Mouse (Mus musculus): ENCODE data around the gene 3110070M22Rik.

DNA sequence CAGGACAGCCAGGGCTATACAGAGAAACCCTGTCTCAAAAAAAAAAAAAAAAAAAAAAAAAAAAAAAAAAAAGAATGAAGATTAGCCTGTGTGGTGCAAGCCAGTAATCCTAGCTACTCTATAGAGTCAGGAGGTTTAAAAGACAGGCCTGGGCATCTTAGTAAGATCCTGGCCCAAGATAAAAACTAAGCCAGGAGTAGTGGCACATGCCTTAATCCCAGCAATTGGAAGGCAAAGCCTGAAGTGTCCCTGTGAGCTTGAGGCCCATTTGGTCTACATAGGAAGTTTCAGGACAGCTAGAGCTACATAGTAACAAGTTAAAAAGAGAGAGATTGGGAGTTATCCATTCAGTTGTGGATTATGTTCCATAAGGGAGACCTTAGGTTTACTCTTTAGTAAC is 33.1 kb downstream of the 3110070M22Rik start:
- TF ChIP-seq CTCF (IDR thresholded peaks at IDR 0.05; ENCODE audit: low read depth, low read length) = no peak
- TF ChIP-seq TAL1 (conservative IDR thresholded peaks at IDR 0.05; ENCODE audit: low read depth, low read length) = no peak
- no peak for TF ChIP-seq GATA1 (IDR thresholded peaks at IDR 0.05; ENCODE audit: borderline replicate concordance, low read length)
- TF ChIP-seq POLR2AphosphoS5 (IDR thresholded peaks at IDR 0.05; ENCODE audit: insufficient replicate concordance, low read depth, low read length) = no peak
- TF ChIP-seq GATA2 (IDR thresholded peaks at IDR 0.05; ENCODE audit: borderline replicate concordance, low read depth, low read length) = no peak
